Mouse (Mus musculus): Measurements from ENCODE around the gene Mycbp2.

Mycbp2 gene

DNA sequence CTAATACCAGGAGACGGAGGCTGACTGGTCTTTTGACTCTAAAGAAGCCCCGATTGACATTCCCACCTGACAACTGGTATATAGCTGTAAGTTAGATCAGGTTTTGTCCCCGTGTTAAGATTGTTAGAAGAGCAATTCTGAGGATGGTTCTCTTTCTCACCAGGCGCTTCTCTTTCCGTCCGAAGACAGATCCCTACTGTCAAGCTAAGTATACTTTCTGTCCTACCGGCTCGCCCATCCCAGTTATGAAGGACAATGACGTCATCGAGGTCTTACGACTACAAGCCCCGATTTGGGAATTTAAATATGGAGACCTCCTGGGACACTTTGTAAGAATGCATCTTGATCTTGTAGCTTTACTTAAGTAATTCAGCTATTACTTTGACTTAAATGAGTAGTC, 275.1 kb downstream of the Mycbp2 start:
- DNase-seq: no peak

DNA sequence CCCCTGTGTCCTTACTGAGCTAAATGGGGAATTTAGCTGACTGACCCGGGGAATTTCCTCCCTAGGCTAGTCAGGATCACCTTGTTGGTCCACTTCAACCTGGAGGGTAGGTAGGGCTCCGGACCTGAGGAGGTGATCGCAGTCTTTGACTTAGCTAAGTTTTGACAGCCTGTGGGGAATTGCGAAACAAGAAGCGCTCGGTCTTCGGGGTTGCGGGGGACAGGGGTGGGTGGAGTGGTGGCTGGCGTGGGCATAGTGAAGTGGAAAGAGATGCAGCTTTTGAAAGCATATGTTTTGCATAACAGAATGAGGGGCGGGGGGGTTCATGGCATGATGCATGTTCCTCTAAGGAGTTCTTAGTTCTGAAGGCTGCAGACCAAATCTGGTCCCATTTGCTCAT, 275.8 kb downstream of the Mycbp2 start:
- peak in 1 of 2 experiments; percentile 43 for DNase-seq

DNA sequence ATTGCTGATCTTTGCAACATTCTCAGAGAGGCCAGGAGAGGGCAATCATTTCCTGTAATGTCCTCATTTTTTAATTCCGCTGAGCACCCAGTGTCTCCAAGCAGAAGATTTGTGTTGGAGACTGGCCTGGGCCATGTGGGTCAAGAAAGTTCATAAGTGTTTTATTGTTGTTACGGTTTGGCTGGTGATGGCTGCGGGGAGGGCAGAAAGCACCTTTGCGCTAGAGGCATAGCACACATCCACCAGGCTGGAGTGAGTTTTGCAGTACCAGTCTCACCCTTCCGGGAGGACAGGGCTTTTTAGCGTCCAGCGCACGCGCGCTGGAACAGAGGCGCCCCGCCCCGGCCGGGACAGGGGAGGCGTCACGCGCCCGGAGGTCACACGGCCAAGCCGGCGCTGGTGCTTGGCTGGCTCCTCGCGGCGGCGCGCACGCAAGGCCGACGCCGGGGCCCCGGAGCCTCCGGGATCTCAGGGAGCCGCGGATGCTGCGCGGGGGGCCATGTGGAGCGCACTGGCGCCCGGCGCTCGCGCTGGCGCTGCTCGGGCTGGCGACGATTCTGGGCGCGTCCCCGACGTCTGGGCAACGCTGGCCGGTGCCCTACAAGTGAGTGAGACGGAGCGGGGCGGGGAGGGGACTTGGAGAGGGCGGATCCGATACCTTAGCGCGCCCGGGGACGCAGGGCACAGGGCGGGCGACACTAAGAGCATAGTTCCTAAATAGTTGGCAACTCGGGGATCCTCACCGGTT, 276.6 kb downstream of the Mycbp2 start, which contains the start of gene Cln5:
Cln5 (plus strand) TSS at position 353 of the 748 bp plus-strand sequence.
- DNase-seq: peak; percentile 95 to 97

DNA sequence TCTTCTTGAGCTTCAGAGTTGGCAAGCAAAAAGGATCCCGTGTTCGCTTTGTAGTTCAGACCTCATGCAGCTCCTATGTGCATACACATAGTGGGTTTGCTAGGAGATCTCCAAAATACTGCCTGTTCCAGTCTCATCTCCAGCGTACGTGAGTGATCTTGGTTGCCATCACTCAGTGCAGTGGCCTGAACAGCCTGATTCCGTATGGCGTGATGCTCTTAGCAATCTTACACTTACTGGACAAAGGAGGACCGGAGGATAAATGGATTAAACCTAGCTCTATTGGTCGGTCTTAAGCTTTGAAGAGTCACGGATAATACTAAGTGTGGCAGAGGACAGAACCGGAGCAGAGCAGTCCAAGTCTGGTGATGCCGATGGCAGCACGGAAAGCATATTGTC, 277.1 kb downstream of the Mycbp2 start:
- DNase-seq: no peak

DNA sequence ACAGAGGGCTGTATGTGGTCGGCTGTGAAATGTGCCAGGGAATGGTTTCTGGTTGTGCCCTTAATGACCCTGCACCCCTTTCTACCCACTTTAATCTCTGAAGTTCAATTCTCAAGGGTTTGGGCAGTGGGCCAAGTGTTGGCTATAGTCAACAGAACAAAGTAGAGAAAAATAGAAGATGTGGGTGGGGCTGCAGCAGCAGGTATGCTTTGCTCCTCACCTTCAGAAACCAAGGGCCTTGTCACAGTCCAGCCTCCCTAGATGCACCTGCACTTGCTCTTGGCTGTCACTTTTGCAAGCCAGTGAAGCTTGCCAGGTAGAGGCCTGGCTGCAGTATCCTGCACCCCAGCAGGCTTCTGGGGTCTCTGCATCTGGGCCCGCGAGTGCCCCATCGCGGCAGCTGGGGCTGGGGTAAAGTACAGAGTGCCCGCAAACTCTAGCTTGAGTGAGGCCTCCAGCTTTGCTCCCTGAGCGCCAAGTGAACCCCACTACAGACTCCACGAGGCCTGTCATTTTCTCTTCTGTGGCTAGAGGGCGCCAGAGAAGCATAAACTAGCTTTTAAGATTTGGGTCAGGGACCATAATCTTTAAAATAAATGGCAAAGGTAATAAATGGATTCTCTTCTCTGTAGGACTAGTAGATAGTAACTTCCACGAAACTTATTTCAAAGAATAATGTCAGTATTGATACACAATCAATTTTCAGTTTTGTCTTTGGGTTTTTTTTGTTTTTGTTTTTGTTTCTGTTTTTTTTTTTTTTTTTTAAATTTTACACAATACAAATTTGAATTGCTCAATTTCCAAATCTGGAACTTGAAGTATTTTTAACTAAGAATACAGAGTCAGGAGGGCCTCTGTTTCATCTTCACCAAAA, 281.1 kb downstream of the Mycbp2 start:
- DNase-seq: peak; percentile 89 to 92

Data from cerebellum, postnatal 25 days (tissue).